Mouse (Mus musculus) heart, adult 10 weeks (tissue): Measurements from ENCODE around the gene Vmn1r119. TPM values are rescaled to one million over a fixed set of nuclear protein-coding genes. Genes with fewer than 3 reads are reported as not detected.

Source experiments
- polyA plus RNA-seq: library from polyadenylated mRNA; stranded (reverse); fragments of 350-450 nt; fragmentation: Illumina TruSeq; extraction: RNeasy Lipid Tissue Mini Kit (QIAGEN cat#74804); gene quantifications from one replicate; pipeline ENCODE4 v1.2.3, GENCODE M21; 2014; ENCODE audit warnings: low read depth, low replicate concordance

Vmn1r119 gene
- not detected for polyA plus RNA-seq

GRCm38 (mm10) chr7:21012355-21012754, at the start of gene Vmn1r119:
Vmn1r119 (minus strand) TSS chr7:21012455.

GRCm38 (mm10) chr7:21053684-21054083, 41.4 kb upstream of the Vmn1r119 start, which contains the start of gene Vmn1r120:
Vmn1r120 (minus strand) TSS chr7:21053784.

Other genes with a start within 250 kb of the Vmn1r119 start
- gene Vmn1r112, start 241.3 kb downstream of the Vmn1r119 start, polyA plus RNA-seq, result not detected
- gene Vmn1r113, start 225.2 kb downstream of the Vmn1r119 start, polyA plus RNA-seq, result not detected
- not detected for gene Vmn1r114, start 200.3 kb downstream of the Vmn1r119 start, polyA plus RNA-seq
- not detected for gene Vmn1r115, start 167.5 kb downstream of the Vmn1r119 start, polyA plus RNA-seq
- gene Vmn1r116, start 140.2 kb downstream of the Vmn1r119 start, polyA plus RNA-seq, result not detected
- not detected for gene Vmn1r117, start 128.3 kb downstream of the Vmn1r119 start, polyA plus RNA-seq
- not detected for gene Vmn1r118, start 100.1 kb downstream of the Vmn1r119 start, polyA plus RNA-seq
- not detected for gene Vmn1r120, start 41.3 kb upstream of the Vmn1r119 start, polyA plus RNA-seq
- not detected for gene Vmn1r121, start 86.1 kb upstream of the Vmn1r119 start, polyA plus RNA-seq
- not detected for gene Vmn1r122, start 121.7 kb upstream of the Vmn1r119 start, polyA plus RNA-seq
- gene Vmn1r123, start 149.7 kb upstream of the Vmn1r119 start, polyA plus RNA-seq, result not detected
- gene Gm5157, start 178.0 kb upstream of the Vmn1r119 start, polyA plus RNA-seq, result not detected
- gene Vmn1r124, start 248.2 kb upstream of the Vmn1r119 start, polyA plus RNA-seq, result not detected